Mouse (Mus musculus) neural tube, embryonic 14.5 days (tissue): ENCODE measurements around the gene Lgr6. TPM values are rescaled to one million over a fixed set of nuclear protein-coding genes. Genes with fewer than 3 reads are reported as not detected.
A peak's percentile ranks its signal among the peaks of the same experiment; 100 is the strongest.
"Not testable (repeated sequence)": the region's sequence is repeated elsewhere in the genome, so short reads cannot be mapped to it uniquely, and the experiment has no call there.

Experiments used
- ATAC-seq: fragments of 200-750 bp; cut with Nextera tagmentation; 2 replicates; pipeline ENCODE4 v1.8.0; 2017; ENCODE audit warnings: low read depth, mild to moderate bottlenecking, moderate TSS enrichment, moderate library complexity
- H3K27ac ChIP-seq: fragments of 300-500 bp; sonication (generic); 2 replicates; pipeline ENCODE4 v1.5.1; 2014; ENCODE audit warnings: low read depth, mild to moderate bottlenecking, control low read depth, low read length, moderate library complexity, mixed read lengths
- H3K27me3 ChIP-seq: fragments of 300-500 bp; sonication (generic); 2 replicates; pipeline ENCODE4 v1.6.1; 2014; ENCODE audit warnings: low read length; ENCODE audit not compliant: control insufficient read depth, insufficient read depth
- H3K36me3 ChIP-seq: fragments of 300-500 bp; sonication (generic); 2 replicates; pipeline ENCODE4 v1.6.1; 2014; ENCODE audit warnings: low read length, mixed read lengths; ENCODE audit not compliant: control insufficient read depth, insufficient read depth
- H3K4me1 ChIP-seq: fragments of 300-500 bp; sonication (generic); 2 replicates; pipeline ENCODE4 v1.6.1; 2014; ENCODE audit warnings: low read length; ENCODE audit not compliant: control insufficient read depth, insufficient read depth
- H3K4me2 ChIP-seq: fragments of 300-500 bp; sonication (generic); 2 replicates; pipeline ENCODE4 v1.6.1; 2014; ENCODE audit warnings: mild to moderate bottlenecking, low read depth, low read length, control low read depth
- H3K4me3 ChIP-seq: fragments of 300-500 bp; sonication (generic); 2 replicates; pipeline ENCODE4 v1.5.1; 2014; ENCODE audit warnings: low read depth, low read length, control low read depth, mixed read lengths
- H3K9ac ChIP-seq: fragments of 300-500 bp; sonication (generic); replicated peaks from 2 replicates; pipeline ENCODE4 v1.6.1; 2014; ENCODE audit warnings: low read depth, mild to moderate bottlenecking, control low read depth, low read length, mixed read lengths
- H3K9me3 ChIP-seq: fragments of 300-500 bp; sonication (generic); 2 replicates; pipeline ENCODE4 v1.6.1; 2016; ENCODE audit warnings: low read length; ENCODE audit not compliant: control insufficient read depth
- WGBS: fragments of 180-500 bp; shearing (Covaris S2); extraction: QIAGEN DNeasy Blood & Tissue Kit; methylation state at CpG from one replicate; pipeline ENCODE4 v1.1.7; 2014; 5-methylcytosine and 5-hydroxymethylcytosine counted together
- polyA plus RNA-seq: library from polyadenylated mRNA; unstranded; fragments of >200 nt; fragmentation: Nextera tagmentation; extraction: Ambion mirVana; gene quantifications from 2 replicates; pipeline ENCODE4 v1.2.1, GENCODE M21; 2014

Lgr6 gene
- polyA plus RNA-seq, 1 experiment from 2014 or later = 1.4 TPM

GRCm38 (mm10) chr1:135112661-135113060 is 7.6 kb upstream of the Lgr6 start:
- Histone ChIP-seq H3K4me1 (no peaks in the 10 kb centered on the region), H3K4me2 (no peak overlapping the region), H3K9me3 (no peaks in the 10 kb centered on the region), H3K36me3 (no peaks in the 10 kb centered on the region), H3K4me3 (no peak overlapping the region), H3K9ac (no peak overlapping the region), H3K27ac (no peak overlapping the region), H3K27me3 (no peaks in the 10 kb centered on the region)
- 11% methylated on average over 8 of the region's 8 CpGs for WGBS
- 0 out of 2 replicates have a peak, but pooled peaks have one; percentile 42 for ATAC-seq

- WGBS = 52% methylated on average over 4 of the region's 5 CpGs
- H3K9me3 ChIP-seq, H3K9ac ChIP-seq, ATAC-seq, H3K4me1 ChIP-seq, H3K27me3 ChIP-seq, H3K36me3 ChIP-seq, H3K4me2 ChIP-seq, H3K4me3 ChIP-seq, H3K27ac ChIP-seq: not testable (repeated sequence)
These were observed 6.2 kb upstream of the Lgr6 start for GRCm38 (mm10) chr1:135111271-135111670.

- H3K27me3 ChIP-seq = peaks cover 9% of the 10 kb centered on the region
- H3K9me3 ChIP-seq = no peaks in the 10 kb centered on the region
- H3K4me1 ChIP-seq = peaks cover 3% of the 10 kb centered on the region; the same call in 1 of the 2 replicates
- ATAC-seq = no peak
- no peak overlapping the region for H3K4me2 ChIP-seq
- 23% methylated on average over 6 of the region's 6 CpGs for WGBS
- no peak overlapping the region for H3K4me3 ChIP-seq
- H3K36me3 ChIP-seq = no peaks in the 10 kb centered on the region
- H3K27ac ChIP-seq = no peak overlapping the region
- H3K9ac ChIP-seq = no peak overlapping the region
These were observed 5.0 kb upstream of the Lgr6 start for GRCm38 (mm10) chr1:135110075-135110474.

- 36% methylated on average over 6 of the region's 6 CpGs for WGBS
- Histone ChIP-seq H3K36me3 (no peaks in the 10 kb centered on the region), H3K27me3 (peaks cover 24% of the 10 kb centered on the region)
These were observed 3.5 kb upstream of the Lgr6 start for GRCm38 (mm10) chr1:135108611-135109010.

GRCm38 (mm10) chr1:135105951-135106350 is 875 bp upstream of the Lgr6 start:
- no peak for ATAC-seq
- H3K27ac ChIP-seq = no peak overlapping the region
- H3K4me1 ChIP-seq = peaks cover 6% of the 10 kb centered on the region; the same call in 1 of the 2 replicates
- peaks cover 26% of the 10 kb centered on the region for H3K27me3 ChIP-seq
- no peak overlapping the region; the same call in 1 of the 2 replicates for H3K4me2 ChIP-seq
- H3K9ac ChIP-seq = no peak overlapping the region
- WGBS = 2% methylated on average over 8 of the region's 8 CpGs
- no peak overlapping the region for H3K4me3 ChIP-seq
- no peaks in the 10 kb centered on the region for H3K9me3 ChIP-seq
- H3K36me3 ChIP-seq = no peaks in the 10 kb centered on the region

More at GRCm38 (mm10) chr1:135108611-135109010, 3.5 kb upstream of the Lgr6 start:
- Histone ChIP-seq H3K4me2 (no peak overlapping the region), H3K4me3 (no peak overlapping the region), H3K9me3 (no peaks in the 10 kb centered on the region), H3K27ac (no peak overlapping the region), H3K9ac (no peak overlapping the region), H3K4me1 (peaks cover 6% of the 10 kb centered on the region; the same call in 1 of the 2 replicates)
- ATAC-seq = no peak

GRCm38 (mm10) chr1:135100400-135100799 is 4.7 kb downstream of the Lgr6 start:
- Histone ChIP-seq H3K27me3 (peaks cover 18% of the 10 kb centered on the region), H3K4me3 (no peak overlapping the region), H3K4me2 (no peak overlapping the region), H3K9ac (no peak overlapping the region), H3K9me3 (no peaks in the 10 kb centered on the region), H3K27ac (no peak overlapping the region), H3K36me3 (no peaks in the 10 kb centered on the region), H3K4me1 (peaks cover 6% of the 10 kb centered on the region; the same call in 1 of the 2 replicates)
- no peak for ATAC-seq
- WGBS = 59% methylated on average over 7 of the region's 7 CpGs

- Histone ChIP-seq H3K36me3 (no peaks in the 10 kb centered on the region), H3K4me1 (no peaks in the 10 kb centered on the region), H3K9me3 (no peaks in the 10 kb centered on the region), H3K27ac (no peak overlapping the region), H3K4me2 (no peak overlapping the region), H3K27me3 (peaks cover under 1% of the 10 kb centered on the region; the same call in 1 of the 2 replicates), H3K9ac (no peak overlapping the region), H3K4me3 (no peak overlapping the region)
- no peak for ATAC-seq
- 76% methylated on average over 7 of the region's 7 CpGs for WGBS
These were observed 6.6 kb downstream of the Lgr6 start for GRCm38 (mm10) chr1:135098441-135098840.

GRCm38 (mm10) chr1:135097441-135097840 is 7.6 kb downstream of the Lgr6 start:
- no peaks in the 10 kb centered on the region for H3K36me3 ChIP-seq
- H3K4me2 ChIP-seq = no peak overlapping the region
- ATAC-seq = no peak
- H3K9me3 ChIP-seq = no peaks in the 10 kb centered on the region
- H3K4me3 ChIP-seq = no peak overlapping the region
- no peaks in the 10 kb centered on the region for H3K4me1 ChIP-seq
- WGBS = 92% methylated on average over 6 of the region's 6 CpGs
- H3K27me3 ChIP-seq = no peaks in the 10 kb centered on the region
- H3K27ac ChIP-seq = no peak overlapping the region
- H3K9ac ChIP-seq = no peak overlapping the region

- no peak for ATAC-seq
- Histone ChIP-seq H3K27me3 (no peaks in the 10 kb centered on the region), H3K9me3 (no peaks in the 10 kb centered on the region), H3K36me3 (no peaks in the 10 kb centered on the region), H3K4me1 (no peaks in the 10 kb centered on the region), H3K9ac (no peak overlapping the region), H3K27ac (no peak overlapping the region), H3K4me2 (no peak overlapping the region), H3K4me3 (no peak overlapping the region)
- 77% methylated on average over 11 of the region's 11 CpGs for WGBS
These were observed 8.8 kb downstream of the Lgr6 start for GRCm38 (mm10) chr1:135096312-135096711.
